Mouse (Mus musculus) CD4-positive helper T cell, adult 2 months (primary cell): Measurements from ENCODE around the gene Cacnb1.
A peak's percentile ranks its signal among the peaks of the same experiment; 100 is the strongest.

Source experiments
- DNase-seq: peaks from one replicate; pipeline ENCODE4 v3.0.0-alpha.2; 2012; ENCODE audit warnings: low read depth, missing footprints, low spot score

The Cacnb1 gene

GRCm38 (mm10) chr11:97987551-97988526 is 35.0 kb downstream of the Cacnb1 start:
- peak; percentile 93 for DNase-seq

- DNase-seq = no peak
Observed at GRCm38 (mm10) chr11:97986738-97987465, 35.9 kb downstream of the Cacnb1 start.

- peak; percentile 68 for DNase-seq
Observed at GRCm38 (mm10) chr11:97985727-97986677, 36.8 kb downstream of the Cacnb1 start, which contains the start of gene Plxdc1. Gene Plxdc1 (minus strand): TSS chr11:97986444.

GRCm38 (mm10) chr11:97983983-97984382 is 38.9 kb downstream of the Cacnb1 start:
- DNase-seq = peak; percentile 19

GRCm38 (mm10) chr11:97983506-97983905 is 39.3 kb downstream of the Cacnb1 start:
- no peak for DNase-seq

GRCm38 (mm10) chr11:97982721-97983120 is 40.1 kb downstream of the Cacnb1 start:
- no peak for DNase-seq

- DNase-seq = no peak
Observed at GRCm38 (mm10) chr11:97980531-97980966, 42.3 kb downstream of the Cacnb1 start.

GRCm38 (mm10) chr11:97979824-97980495 is 42.9 kb downstream of the Cacnb1 start:
- DNase-seq = no peak

GRCm38 (mm10) chr11:97978392-97978791 is 44.4 kb downstream of the Cacnb1 start:
- DNase-seq = no peak

GRCm38 (mm10) chr11:97977797-97978196 is 45.0 kb downstream of the Cacnb1 start:
- DNase-seq = peak; percentile 49

GRCm38 (mm10) chr11:97974746-97975145 is 48.1 kb downstream of the Cacnb1 start:
- DNase-seq = no peak

GRCm38 (mm10) chr11:97974141-97974540 is 48.7 kb downstream of the Cacnb1 start:
- DNase-seq = no peak

GRCm38 (mm10) chr11:97972434-97972833 is 50.4 kb downstream of the Cacnb1 start:
- no peak for DNase-seq

GRCm38 (mm10) chr11:97971232-97971631 is 51.6 kb downstream of the Cacnb1 start:
- no peak for DNase-seq

GRCm38 (mm10) chr11:97970771-97971170 is 52.1 kb downstream of the Cacnb1 start:
- no peak for DNase-seq

- DNase-seq = no peak
Observed at GRCm38 (mm10) chr11:97968385-97968784, 54.4 kb downstream of the Cacnb1 start.

- no peak for DNase-seq
Observed at GRCm38 (mm10) chr11:97967114-97967513, 55.7 kb downstream of the Cacnb1 start.

- no peak for DNase-seq
Observed at GRCm38 (mm10) chr11:97960907-97961306, 61.9 kb downstream of the Cacnb1 start.

GRCm38 (mm10) chr11:97959300-97959680 is 63.5 kb downstream of the Cacnb1 start:
- DNase-seq = no peak

- DNase-seq = peak; percentile 42
Observed at GRCm38 (mm10) chr11:97958641-97959299, 64.1 kb downstream of the Cacnb1 start.
